Comparison of ENCODE assay signal across 8 mouse cellular contexts in genomic region chr11:5243812-5244748, GRCm38 (mm10). TPM values are rescaled to one million over a fixed set of nuclear protein-coding genes. Genes with fewer than 3 reads are reported as not detected.
DNase-seq lines count a peak whose midpoint lies in the region; ATAC-seq and TF ChIP-seq lines count a peak whose summit lies in the region.

No protein-coding gene starts in this region.

- peak; percentile 83 for DNase-seq in 3134 (ENCODE audit: extremely low read depth, insufficient read length, low spot score)
- DNase-seq in brain, adult 2 months (ENCODE audit: low read depth, low spot score), result peak; percentile 92
- DNase-seq in gastrocnemius, adult 2 months, result peak; percentile 73
- DNase-seq in hindbrain, embryonic 14.5 days (ENCODE audit: low spot score), result no peak
- DNase-seq in layer of hippocampus, postnatal 10 days (ENCODE audit: low spot score in 2 of 2), result peak; percentile 35 to 38
- peak; percentile 58 to 69 for DNase-seq in urinary bladder, postnatal 36 days (ENCODE audit: low spot score in 2 of 2)
- no peak for DNase-seq in embryo, embryonic 10.5 days (ENCODE audit: low spot score)

- WGBS in hindbrain, embryonic 14.5 days, result 75% methylated on average over 24 of the region's 24 CpGs
- WGBS in midbrain, embryonic 15.5 days, result 66% methylated on average over 24 of the region's 24 CpGs

- H3K9me3 ChIP-seq in hindbrain, embryonic 14.5 days (ENCODE audit: control insufficient read depth, low read length), result no peaks in the 10 kb centered on the region
- H3K9me3 ChIP-seq in midbrain, embryonic 15.5 days, result no peaks in the 10 kb centered on the region

- H3K27ac ChIP-seq in gastrocnemius, adult 2 months, result peak overlapping the region; percentile 85
- no peak overlapping the region for H3K27ac ChIP-seq in hindbrain, embryonic 14.5 days
- H3K27ac ChIP-seq in midbrain, embryonic 15.5 days, result 0 out of 2 replicates have a peak overlapping the region, but pooled peaks have one; percentile 21

- no peaks in the 10 kb centered on the region for H3K36me3 ChIP-seq in hindbrain, embryonic 14.5 days (replicated peaks; ENCODE audit: control insufficient read depth, insufficient read depth)
- no peaks in the 10 kb centered on the region for H3K36me3 ChIP-seq in midbrain, embryonic 15.5 days (replicated peaks)

- TF ChIP-seq CTCF in gastrocnemius, adult 2 months (IDR thresholded peaks at IDR 0.05), result no peak

- ATAC-seq in hindbrain, embryonic 14.5 days (ENCODE audit: low FRiP score), result no peak
- 0 out of 2 replicates have a peak, but pooled peaks have one; percentile 33 for ATAC-seq in midbrain, embryonic 15.5 days (replicated peaks)

- no peak overlapping the region for H3K9ac ChIP-seq in hindbrain, embryonic 14.5 days
- H3K9ac ChIP-seq in midbrain, embryonic 15.5 days, result no peak overlapping the region

- no peaks in the 10 kb centered on the region for H3K27me3 ChIP-seq in hindbrain, embryonic 14.5 days (ENCODE audit: control insufficient read depth, insufficient read depth, low read length)
- H3K27me3 ChIP-seq in midbrain, embryonic 15.5 days (replicated peaks), result no peaks in the 10 kb centered on the region

- intact Hi-C loops in gastrocnemius, adult 2 months (cut with DNase I), result no loop called here

- peaks cover 5% of the 10 kb centered on the region for H3K4me1 ChIP-seq in hindbrain, embryonic 14.5 days (replicated peaks; ENCODE audit: control insufficient read depth, insufficient read depth, low read length)
- H3K4me1 ChIP-seq in midbrain, embryonic 15.5 days, result peaks cover 21% of the 10 kb centered on the region

- H3K4me3 ChIP-seq in gastrocnemius, adult 2 months, result peak overlapping the region; percentile 57
- no peak overlapping the region for H3K4me3 ChIP-seq in hindbrain, embryonic 14.5 days (replicated peaks; ENCODE audit: low read length)
- no peak overlapping the region for H3K4me3 ChIP-seq in midbrain, embryonic 15.5 days

- peak overlapping the region; percentile 22; the same call in 1 of the 2 replicates for H3K4me2 ChIP-seq in hindbrain, embryonic 14.5 days (replicated peaks)
- H3K4me2 ChIP-seq in midbrain, embryonic 15.5 days, result 0 out of 2 replicates have a peak overlapping the region, but pooled peaks have one; percentile 2

RNA-seq across cellular contexts. Expression of gene Kremen1, which starts 17.3 kb away (rescaled TPM):
- 10 to 100 TPM; 39.4 to 58.7 TPM for total RNA-seq in gastrocnemius, adult 2 months (2021)
- 3.9 and 5.7 TPM in 2 replicates for polyA plus RNA-seq in hindbrain, embryonic 14.5 days (2014; fragmentation: Nextera tagmentation; extraction: Ambion mirVana)
- 10 to 100 TPM; 10.8 to 11.0 TPM for total RNA-seq in layer of hippocampus, postnatal 10 days (2021)
- 5.2 and 6.0 TPM in 2 replicates for polyA plus RNA-seq in midbrain, embryonic 15.5 days (2015; fragmentation: Nextera tagmentation; extraction: Ambion mirVana)

Comparison
In these comparisons a context has a peak if more than half of its experiments do, and no peak if none do; other contexts are left out.
1. DNase-seq: peak in 3134 (single experiment), brain, adult 2 months (single experiment), gastrocnemius, adult 2 months (single experiment), layer of hippocampus, postnatal 10 days (2 of 2) and urinary bladder, postnatal 36 days (2 of 2); none in hindbrain, embryonic 14.5 days (single experiment) and embryo, embryonic 10.5 days (single experiment).